Mouse (Mus musculus) lung, embryonic 16.5 days (tissue): ENCODE results near the gene Prkce. TPM values are rescaled to one million over a fixed set of nuclear protein-coding genes. Genes with fewer than 3 reads are reported as not detected.

ENCODE experiments used
- ATAC-seq: fragments of 200-750 bp; cut with Nextera tagmentation; 2 replicates; pipeline ENCODE4 v1.8.0; 2017; ENCODE audit warnings: low read depth, mild to moderate bottlenecking, moderate library complexity
- H3K27ac ChIP-seq: fragments of 300-500 bp; sonication (generic); 2 replicates; pipeline ENCODE4 v1.5.1; 2014; ENCODE audit warnings: mild to moderate bottlenecking, control low read depth, low read length
- H3K27me3 ChIP-seq: fragments of 300-500 bp; sonication (generic); 2 replicates; pipeline ENCODE4 v1.6.1; 2014; ENCODE audit warnings: low read depth, low read length, mixed read lengths; ENCODE audit not compliant: control insufficient read depth, insufficient read depth
- H3K36me3 ChIP-seq: fragments of 300-500 bp; sonication (generic); 2 replicates; pipeline ENCODE4 v1.6.1; 2014; ENCODE audit warnings: low read length; ENCODE audit not compliant: control insufficient read depth, insufficient read depth
- H3K4me1 ChIP-seq: fragments of 300-500 bp; sonication (generic); replicated peaks from 2 replicates; pipeline ENCODE4 v1.6.1; 2014; ENCODE audit warnings: low read length, mixed read lengths; ENCODE audit not compliant: control insufficient read depth, insufficient read depth
- H3K4me2 ChIP-seq: fragments of 300-500 bp; sonication (generic); 2 replicates; pipeline ENCODE4 v1.6.1; 2014; ENCODE audit warnings: low read depth, low read length, control low read depth
- H3K4me3 ChIP-seq: fragments of 300-500 bp; sonication (generic); 2 replicates; pipeline ENCODE4 v1.5.1; 2014; ENCODE audit warnings: mild to moderate bottlenecking, low read length, control low read depth
- H3K9ac ChIP-seq: fragments of 300-500 bp; sonication (generic); 2 replicates; pipeline ENCODE4 v1.6.1; 2014; ENCODE audit warnings: low read length, control low read depth
- H3K9me3 ChIP-seq: fragments of 300-500 bp; sonication (generic); 2 replicates; pipeline ENCODE4 v1.6.1; 2016; ENCODE audit warnings: low read length; ENCODE audit not compliant: control insufficient read depth
- WGBS: fragments of 180-500 bp; shearing (Covaris S2); extraction: QIAGEN DNeasy Blood & Tissue Kit; methylation state at CpG from one replicate; pipeline ENCODE4 v1.1.7; 2014; 5-methylcytosine and 5-hydroxymethylcytosine counted together
- polyA plus RNA-seq: library from polyadenylated mRNA; unstranded; fragments of >200 nt; fragmentation: Nextera tagmentation; extraction: Ambion mirVana; gene quantifications from 2 replicates; pipeline ENCODE4 v1.2.1, GENCODE M21; 2015

The Prkce gene
- polyA plus RNA-seq, 1 experiment from 2014 or later, result 4.9 TPM

DNA sequence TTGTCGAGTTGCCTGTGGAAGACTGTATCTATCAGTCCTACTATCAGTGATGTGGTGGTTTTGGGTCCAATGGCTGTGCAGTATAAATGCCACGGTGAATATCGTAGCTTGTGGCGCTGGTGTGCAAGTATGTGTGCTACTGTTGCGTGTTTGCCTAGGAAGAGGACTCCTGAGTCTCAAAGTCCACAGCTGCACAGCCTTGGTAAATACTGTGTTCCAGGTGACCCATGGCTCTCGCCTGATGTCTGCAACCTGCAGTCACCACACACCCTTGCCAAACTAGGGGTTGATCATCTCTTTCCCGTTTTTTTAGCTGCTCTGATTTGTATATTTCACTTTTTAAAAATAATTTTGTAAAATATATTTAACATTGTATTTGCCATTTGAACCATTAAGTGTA lies 273.5 kb downstream of the Prkce start:
- Histone ChIP-seq H3K36me3 (no peaks in the 10 kb centered on the region), H3K9ac (no peak overlapping the region), H3K4me2 (no peak overlapping the region), H3K27ac (no peak overlapping the region), H3K27me3 (no peaks in the 10 kb centered on the region), H3K4me1 (peaks cover 8% of the 10 kb centered on the region), H3K4me3 (no peak overlapping the region), H3K9me3 (no peaks in the 10 kb centered on the region)
- ATAC-seq, result no peak
- 85% methylated on average over 7 of the region's 7 CpGs for WGBS

DNA sequence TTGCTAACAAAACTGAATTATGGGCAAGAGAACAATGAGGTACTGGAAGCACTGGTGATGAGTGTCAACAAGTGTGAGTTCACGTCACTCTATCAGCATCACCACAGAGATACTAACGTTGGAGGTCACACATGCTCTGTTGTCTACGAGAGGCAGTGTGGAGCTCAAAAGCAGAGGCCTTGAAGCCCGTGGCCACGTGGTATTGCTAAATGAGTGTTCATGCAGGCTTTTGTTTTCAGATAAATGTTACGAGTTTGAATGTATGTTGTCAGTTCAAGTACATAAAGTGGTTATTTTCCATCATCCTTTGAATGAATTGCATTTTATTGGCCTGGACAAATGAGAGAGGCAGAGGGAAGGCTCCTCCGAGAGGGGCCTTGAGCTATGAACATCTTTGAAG lies 276.3 kb downstream of the Prkce start:
- Histone ChIP-seq H3K4me2 (no peak overlapping the region), H3K4me1 (peaks cover 8% of the 10 kb centered on the region), H3K27ac (no peak overlapping the region), H3K4me3 (no peak overlapping the region), H3K9me3 (no peaks in the 10 kb centered on the region), H3K9ac (no peak overlapping the region), H3K27me3 (no peaks in the 10 kb centered on the region), H3K36me3 (no peaks in the 10 kb centered on the region)
- no peak for ATAC-seq
- WGBS, result 50% methylated on average over 7 of the region's 7 CpGs

DNA sequence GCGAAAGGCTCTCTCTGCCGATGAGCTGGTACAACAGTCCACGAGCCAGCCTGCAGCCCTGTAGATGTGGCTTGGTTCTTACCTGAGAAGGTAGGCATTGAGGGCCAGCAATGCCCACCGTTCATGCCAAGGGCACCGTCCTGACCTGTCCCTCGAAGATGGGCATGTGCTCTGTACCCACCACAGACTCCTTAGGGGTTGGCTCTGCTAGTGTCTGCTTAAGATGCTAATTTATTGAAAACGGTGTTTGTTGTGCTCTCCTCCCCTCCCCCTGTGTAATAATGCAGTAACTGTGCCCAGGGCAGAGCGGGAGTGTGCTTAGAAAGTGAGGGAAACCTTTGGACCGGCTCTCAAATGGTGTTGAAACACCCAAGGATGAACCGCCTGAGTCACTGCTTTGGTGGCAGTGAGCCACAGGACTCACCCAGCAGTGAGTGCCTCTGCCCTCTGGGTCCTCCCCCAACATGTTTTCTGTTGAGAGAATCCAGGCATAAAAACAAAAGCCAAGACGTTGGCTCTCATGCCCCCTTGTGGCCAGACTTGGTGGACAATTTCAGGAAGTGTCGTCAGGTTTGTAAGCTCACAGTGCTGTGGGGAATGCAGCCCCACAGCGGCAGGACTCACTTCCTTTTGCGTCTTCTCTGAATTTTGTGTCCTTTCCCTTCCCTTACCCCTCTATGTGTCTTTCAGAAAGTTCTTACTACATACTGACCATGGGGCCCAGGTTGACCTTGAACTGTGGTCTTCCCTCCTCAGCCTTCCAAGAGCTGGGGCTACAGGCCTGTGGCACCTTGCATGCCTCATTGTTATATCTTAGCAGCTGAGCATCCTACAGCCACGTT lies 277.2 kb downstream of the Prkce start:
- H3K4me1 ChIP-seq, result peaks cover 8% of the 10 kb centered on the region
- H3K4me2 ChIP-seq, result peak overlapping the region; percentile 36; the same call in 1 of the 2 replicates
- WGBS, result 37% methylated on average over 15 of the region's 15 CpGs
- 0 out of 2 replicates have a peak overlapping the region, but pooled peaks have one; percentile 10 for H3K9ac ChIP-seq
- ATAC-seq, result peak; percentile 91
- H3K9me3 ChIP-seq, result no peaks in the 10 kb centered on the region
- no peaks in the 10 kb centered on the region for H3K36me3 ChIP-seq
- H3K27me3 ChIP-seq, result no peaks in the 10 kb centered on the region
- H3K27ac ChIP-seq, result no peak overlapping the region
- H3K4me3 ChIP-seq, result no peak overlapping the region

DNA sequence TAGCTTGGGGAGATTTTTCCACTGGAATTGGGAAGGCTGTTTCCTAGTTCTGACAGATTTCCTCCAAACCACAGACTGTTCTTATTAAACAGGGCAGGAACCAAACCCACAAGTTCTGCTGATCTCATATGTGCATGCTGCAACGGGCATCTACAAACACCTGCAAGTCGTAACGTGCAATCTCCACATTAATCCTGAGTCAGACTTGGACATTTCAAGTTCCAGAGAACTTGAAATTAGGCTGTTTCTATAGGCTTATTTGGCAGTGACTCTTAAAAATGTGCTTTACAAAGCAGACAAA lies 277.8 kb downstream of the Prkce start:
- peaks cover 8% of the 10 kb centered on the region for H3K4me1 ChIP-seq
- H3K36me3 ChIP-seq, result no peaks in the 10 kb centered on the region
- H3K4me3 ChIP-seq, result no peak overlapping the region
- H3K4me2 ChIP-seq, result no peak overlapping the region
- H3K9ac ChIP-seq, result no peak overlapping the region
- no peak overlapping the region for H3K27ac ChIP-seq
- no peaks in the 10 kb centered on the region for H3K27me3 ChIP-seq
- H3K9me3 ChIP-seq, result no peaks in the 10 kb centered on the region
- WGBS, result 82% methylated on average over 3 of the region's 3 CpGs
- no peak for ATAC-seq

DNA sequence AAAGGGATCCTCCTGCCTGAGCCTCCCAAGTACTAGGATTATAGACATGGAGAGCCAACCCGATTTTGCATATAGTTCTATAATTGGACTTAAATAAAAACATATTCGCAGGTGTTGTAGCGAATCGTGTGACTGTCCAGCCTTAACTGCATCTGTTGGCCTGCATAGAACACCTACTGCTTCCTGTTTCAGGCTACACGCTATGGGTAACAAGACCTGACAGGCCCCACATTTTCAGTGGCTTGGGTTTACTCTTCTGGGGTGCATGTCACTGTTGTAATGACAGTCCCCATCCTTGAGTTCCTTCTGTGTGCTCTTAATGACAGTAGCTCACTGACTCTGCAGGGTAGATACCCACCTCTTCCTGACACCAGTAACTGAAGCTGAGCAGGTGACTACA lies 278.3 kb downstream of the Prkce start:
- no peak for ATAC-seq
- Histone ChIP-seq H3K4me2 (no peak overlapping the region), H3K36me3 (no peaks in the 10 kb centered on the region), H3K9me3 (no peaks in the 10 kb centered on the region), H3K4me1 (peaks cover 8% of the 10 kb centered on the region), H3K4me3 (no peak overlapping the region), H3K27ac (no peak overlapping the region), H3K9ac (no peak overlapping the region), H3K27me3 (no peaks in the 10 kb centered on the region)
- 86% methylated on average over 5 of the region's 5 CpGs for WGBS

DNA sequence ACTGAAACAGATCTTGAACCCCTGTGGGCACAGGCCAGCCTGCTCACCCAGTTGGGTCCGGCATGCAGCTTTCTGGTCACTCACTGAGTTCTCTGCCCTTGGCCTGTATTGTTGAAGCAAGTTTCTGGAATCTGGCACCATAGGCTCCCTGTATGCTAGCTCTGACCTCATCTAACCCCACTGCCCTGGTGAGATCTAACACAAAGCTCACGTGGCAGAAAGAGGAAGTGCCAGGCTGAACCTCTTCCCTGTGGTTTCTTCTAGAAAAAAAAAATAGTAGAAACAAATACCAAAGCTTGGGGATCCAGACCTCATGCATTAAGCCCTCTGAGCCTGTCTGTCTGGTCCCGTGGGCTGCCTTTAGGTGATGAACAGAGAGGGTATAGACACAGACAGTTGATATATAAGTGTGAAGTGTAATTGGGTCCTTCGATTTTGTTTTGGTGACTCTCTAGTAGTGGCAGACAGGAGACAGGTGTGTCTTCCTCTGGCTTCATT lies 279.6 kb downstream of the Prkce start:
- H3K4me2 ChIP-seq, result no peak overlapping the region
- no peak overlapping the region for H3K4me3 ChIP-seq
- no peak overlapping the region for H3K9ac ChIP-seq
- H3K27ac ChIP-seq, result no peak overlapping the region
- no peaks in the 10 kb centered on the region for H3K9me3 ChIP-seq
- WGBS, result 75% methylated on average over 4 of the region's 4 CpGs
- no peaks in the 10 kb centered on the region for H3K27me3 ChIP-seq
- no peak for ATAC-seq
- H3K4me1 ChIP-seq, result peaks cover 8% of the 10 kb centered on the region
- H3K36me3 ChIP-seq, result no peaks in the 10 kb centered on the region

DNA sequence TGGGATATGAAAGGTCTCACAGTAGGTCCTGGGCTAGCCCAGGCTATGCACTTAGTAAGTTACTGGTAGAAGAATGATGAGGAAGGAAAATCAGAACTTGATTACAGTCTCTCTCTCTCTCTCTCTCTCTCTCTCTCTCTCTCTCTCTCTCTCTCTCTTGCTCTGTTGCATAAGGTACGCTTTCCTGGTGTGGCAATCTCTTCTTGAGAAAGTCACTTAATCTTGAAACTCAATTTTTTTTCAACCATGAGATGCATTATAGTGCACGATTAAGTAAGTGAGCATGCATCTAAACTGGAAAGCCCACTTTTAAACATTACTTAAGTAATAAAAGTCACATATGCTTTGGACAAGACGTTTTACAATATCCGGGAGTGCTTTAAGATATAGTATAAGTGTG lies 285.3 kb downstream of the Prkce start:
- ATAC-seq, result no peak
- H3K9me3 ChIP-seq, result no peaks in the 10 kb centered on the region
- no peak overlapping the region for H3K27ac ChIP-seq
- H3K9ac ChIP-seq, result no peak overlapping the region
- H3K4me1 ChIP-seq, result no peaks in the 10 kb centered on the region
- no peak overlapping the region for H3K4me3 ChIP-seq
- no peaks in the 10 kb centered on the region for H3K27me3 ChIP-seq
- H3K4me2 ChIP-seq, result no peak overlapping the region
- no peaks in the 10 kb centered on the region for H3K36me3 ChIP-seq
- 81% methylated on average over 4 of the region's 4 CpGs for WGBS

DNA sequence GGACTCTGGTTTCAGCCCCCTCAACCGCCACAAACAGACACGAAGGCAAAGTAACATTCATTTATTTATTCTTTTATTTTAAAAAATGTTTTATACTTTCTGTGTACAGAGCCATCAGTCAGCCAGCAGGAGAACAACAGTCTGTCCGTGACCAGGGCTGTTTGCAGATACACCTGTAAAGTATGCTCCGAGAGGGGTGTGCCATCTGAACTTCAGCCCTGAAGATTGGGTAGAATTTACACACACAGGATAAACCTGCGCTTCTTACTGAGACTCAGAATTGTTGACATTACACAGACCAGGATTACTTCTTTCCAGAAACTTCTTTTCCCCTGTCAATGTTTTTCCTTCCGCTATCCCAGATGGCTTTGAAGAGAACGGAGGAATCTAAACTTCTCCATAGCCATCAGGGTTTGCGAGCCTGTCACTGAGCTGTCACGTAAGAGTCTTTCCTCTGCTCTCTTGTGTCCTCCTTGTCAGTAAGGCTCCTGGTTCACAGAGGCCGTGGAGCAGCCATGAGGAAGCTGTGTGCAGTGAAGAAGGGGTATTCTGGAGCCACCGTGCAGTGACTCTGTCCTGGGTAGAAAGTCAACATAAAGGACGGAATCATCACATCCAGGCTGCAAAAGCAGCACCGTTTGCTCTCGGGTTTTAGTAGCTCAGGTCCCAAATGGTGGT lies 286.2 kb downstream of the Prkce start:
- no peak overlapping the region for H3K4me3 ChIP-seq
- H3K36me3 ChIP-seq, result no peaks in the 10 kb centered on the region
- WGBS, result 71% methylated on average over 14 of the region's 14 CpGs
- H3K4me2 ChIP-seq, result no peak overlapping the region
- no peak overlapping the region for H3K9ac ChIP-seq
- no peaks in the 10 kb centered on the region for H3K9me3 ChIP-seq
- H3K27me3 ChIP-seq, result no peaks in the 10 kb centered on the region
- H3K4me1 ChIP-seq, result no peaks in the 10 kb centered on the region
- H3K27ac ChIP-seq, result no peak overlapping the region
- ATAC-seq, result no peak

DNA sequence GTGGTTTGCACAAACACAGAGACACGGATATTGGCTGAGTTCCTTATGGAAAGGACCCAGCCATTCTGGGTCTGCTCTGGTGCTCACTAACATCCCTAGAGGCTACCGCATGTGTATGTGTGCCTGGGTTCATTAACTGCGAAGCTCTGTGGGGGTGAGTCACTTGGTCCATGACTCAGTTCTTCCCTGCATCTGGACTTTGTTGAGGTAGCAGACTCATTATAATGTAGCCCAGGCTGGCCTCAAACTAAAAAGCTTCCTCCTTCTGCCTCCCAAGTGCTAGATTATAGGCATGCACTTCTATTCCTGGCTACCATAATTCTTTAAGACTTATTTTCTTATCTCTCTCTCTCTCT lies 286.7 kb downstream of the Prkce start:
- no peak for ATAC-seq
- Histone ChIP-seq H3K27me3 (no peaks in the 10 kb centered on the region), H3K36me3 (no peaks in the 10 kb centered on the region), H3K4me3 (no peak overlapping the region), H3K9me3 (no peaks in the 10 kb centered on the region), H3K4me2 (no peak overlapping the region), H3K4me1 (no peaks in the 10 kb centered on the region), H3K27ac (no peak overlapping the region), H3K9ac (no peak overlapping the region)
- 82% methylated on average over 3 of the region's 3 CpGs for WGBS
